Mouse (Mus musculus) T-helper 2 cell (primary cell): ENCODE measurements around the gene Mex3b.

Experiments
- in situ Hi-C: fragments of 300-600 bp; cut with MboI, MseI; formaldehyde crosslinking; loops from one replicate; pipeline ENCODE4 v1.15.1; 2025; ENCODE audit warnings: high pct_unique_total_duplicates

Gene Mex3b

DNA sequence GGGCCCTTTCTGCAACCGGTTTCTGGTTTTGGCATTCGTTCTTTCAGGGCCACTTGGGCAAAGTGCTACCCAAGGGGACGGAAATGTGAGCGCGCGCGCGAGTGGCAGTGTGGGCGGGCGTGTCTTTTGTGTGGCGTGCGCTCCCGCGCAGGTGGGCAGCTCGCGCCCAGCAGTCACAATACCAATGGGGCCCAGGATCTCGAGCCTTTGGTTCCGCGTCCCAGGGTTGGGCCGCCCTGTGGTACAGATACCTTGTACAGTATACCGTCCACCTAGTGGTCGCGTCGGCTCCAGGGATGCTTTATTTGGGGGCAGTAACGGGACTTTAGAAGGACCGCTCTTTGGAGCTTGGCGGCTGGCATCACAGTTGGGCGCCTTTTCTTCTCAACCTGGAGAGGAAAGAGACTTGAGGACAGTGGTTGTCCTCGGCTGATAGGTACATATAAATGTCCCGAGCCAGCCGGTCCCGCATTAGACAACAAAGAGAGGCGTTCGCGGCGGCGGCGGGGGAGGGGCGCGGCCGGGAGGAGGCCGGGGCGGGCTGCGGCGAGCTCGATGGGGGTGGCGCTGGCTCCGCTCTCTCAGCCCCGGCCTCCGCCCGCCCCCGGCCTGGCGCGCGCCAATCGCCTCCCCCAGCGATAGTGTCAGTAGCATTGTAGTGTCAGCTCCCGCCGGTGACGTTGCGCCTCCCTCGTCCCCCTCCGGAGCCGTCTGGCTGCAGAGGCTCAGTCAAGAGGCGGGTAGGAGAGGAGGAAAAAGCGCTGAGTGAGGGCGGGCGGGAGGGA lies 455 bp upstream of the Mex3b start:
- in situ Hi-C loops, result loop anchor here (5.0 kb wide), 1 partner anchor 791 kb away; no protein-coding TSS in a partner anchor

GRCm38 (mm10) chr7:82868309-82869230 lies 1.4 kb downstream of the Mex3b start:
- in situ Hi-C loops, result loop anchor here (5.0 kb wide), 1 partner anchor 789 kb away; no protein-coding TSS in a partner anchor

DNA sequence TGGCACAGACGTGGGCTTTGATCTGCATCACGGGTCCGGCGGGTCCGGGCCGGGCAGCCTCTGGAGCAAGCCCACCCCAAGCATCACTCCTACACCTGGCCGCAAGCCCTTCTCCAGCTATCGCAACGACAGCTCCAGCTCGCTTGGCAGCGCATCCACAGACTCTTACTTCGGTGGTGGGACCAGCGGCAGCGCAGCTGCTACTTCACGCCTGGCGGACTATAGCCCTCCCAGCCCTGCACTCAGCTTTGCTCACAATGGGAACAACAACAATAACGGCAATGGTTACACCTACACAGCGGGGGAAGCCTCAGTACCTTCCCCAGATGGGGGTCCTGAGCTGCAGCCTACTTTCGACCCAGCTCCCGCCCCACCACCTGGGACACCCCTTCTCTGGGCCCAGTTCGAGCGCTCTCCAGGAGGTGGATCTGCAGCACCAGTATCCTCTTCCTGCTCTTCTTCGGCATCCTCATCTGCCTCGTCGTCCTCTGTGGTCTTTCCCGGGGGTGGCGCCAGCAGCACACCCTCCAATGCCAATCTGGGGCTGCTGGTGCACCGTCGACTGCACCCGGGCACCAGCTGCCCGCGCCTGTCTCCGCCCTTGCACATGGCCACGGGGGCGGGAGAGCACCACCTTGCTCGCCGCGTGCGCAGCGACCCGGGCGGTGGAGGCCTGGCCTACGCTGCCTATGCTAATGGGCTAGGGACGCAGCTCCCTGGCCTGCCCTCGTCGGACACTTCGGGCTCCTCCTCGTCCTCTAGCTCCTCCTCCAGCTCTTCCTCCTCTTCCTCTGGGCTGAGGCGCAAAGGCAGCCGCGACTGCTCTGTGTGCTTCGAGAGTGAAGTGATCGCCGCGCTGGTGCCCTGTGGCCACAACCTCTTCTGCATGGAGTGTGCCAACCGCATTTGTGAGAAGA lies 2.4 kb downstream of the Mex3b start:
- in situ Hi-C loops, result loop anchor here (5.0 kb wide), 1 partner anchor 788 kb away; no protein-coding TSS in a partner anchor

GRCm38 (mm10) chr7:82870148-82870513 lies 3.0 kb downstream of the Mex3b start:
- in situ Hi-C loops, result no loop called here

DNA sequence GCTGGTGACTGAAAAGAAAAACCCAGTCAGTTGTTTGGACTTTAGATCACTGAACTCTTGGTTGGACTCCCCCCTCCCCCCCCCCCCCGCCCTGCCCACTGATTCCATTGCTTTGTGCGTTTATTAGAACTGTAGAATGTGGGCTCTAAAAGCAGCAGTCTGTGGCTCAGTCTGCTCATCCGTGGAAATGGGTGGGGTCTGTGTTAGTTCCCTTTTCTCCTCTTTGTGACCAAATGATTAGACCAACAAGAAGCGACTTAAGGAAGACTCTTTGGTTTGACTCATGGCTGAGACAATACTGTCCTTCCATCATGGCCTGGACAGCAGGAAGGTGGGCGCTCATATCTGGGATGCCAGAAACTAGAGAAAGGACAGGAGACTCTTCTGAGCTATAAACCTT lies 9.4 kb downstream of the Mex3b start:
- in situ Hi-C loops, result no loop called here

DNA sequence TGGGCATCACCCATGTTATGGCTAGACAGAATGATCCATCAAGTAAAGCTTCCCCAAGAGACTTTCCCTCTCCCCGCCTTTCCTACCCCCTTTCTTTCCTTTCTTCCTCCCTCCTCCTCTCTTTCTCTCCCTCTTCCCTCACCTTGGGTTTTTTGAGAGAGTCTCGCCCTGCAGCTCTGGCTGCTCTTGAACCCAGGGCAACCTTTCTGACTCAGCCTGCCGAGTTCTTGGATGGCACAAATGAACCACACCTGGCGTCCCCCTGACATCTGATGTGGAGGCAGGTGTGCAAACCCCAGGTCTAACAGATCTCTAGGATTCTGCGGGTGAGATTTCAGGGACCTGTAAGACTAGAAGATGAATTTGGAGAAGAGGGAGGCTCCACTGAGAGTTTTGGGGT lies 12.9 kb downstream of the Mex3b start:
- in situ Hi-C loops, result no loop called here

GRCm38 (mm10) chr7:82880700-82881099 lies 13.6 kb downstream of the Mex3b start:
- in situ Hi-C loops, result no loop called here

DNA sequence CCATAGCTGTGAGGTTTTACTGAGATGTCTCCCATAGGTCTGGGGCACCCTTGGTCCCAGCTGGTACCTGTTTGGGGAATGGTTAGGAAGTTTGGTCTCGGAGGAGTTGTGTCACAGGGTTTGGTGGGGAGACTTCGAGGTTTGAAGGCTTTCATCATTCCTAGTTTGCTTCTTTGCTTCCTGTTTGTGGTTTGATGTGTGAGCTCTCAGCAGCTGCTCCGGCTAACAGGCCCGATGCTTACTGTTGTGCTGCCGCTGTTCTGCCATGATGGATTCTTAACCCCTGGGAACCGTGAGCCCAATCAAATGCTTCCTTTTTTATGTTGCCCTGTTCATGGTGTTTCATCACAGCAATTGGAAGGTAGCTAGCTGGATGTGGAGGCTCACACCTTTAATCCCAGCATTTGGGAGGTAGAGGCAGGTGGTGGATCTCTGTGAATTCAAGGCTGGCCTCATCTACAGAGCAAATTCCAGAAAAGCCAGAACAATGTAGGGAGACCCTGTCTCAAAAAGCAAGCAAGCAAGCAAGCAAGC lies 23.3 kb downstream of the Mex3b start:
- in situ Hi-C loops, result no loop called here

DNA sequence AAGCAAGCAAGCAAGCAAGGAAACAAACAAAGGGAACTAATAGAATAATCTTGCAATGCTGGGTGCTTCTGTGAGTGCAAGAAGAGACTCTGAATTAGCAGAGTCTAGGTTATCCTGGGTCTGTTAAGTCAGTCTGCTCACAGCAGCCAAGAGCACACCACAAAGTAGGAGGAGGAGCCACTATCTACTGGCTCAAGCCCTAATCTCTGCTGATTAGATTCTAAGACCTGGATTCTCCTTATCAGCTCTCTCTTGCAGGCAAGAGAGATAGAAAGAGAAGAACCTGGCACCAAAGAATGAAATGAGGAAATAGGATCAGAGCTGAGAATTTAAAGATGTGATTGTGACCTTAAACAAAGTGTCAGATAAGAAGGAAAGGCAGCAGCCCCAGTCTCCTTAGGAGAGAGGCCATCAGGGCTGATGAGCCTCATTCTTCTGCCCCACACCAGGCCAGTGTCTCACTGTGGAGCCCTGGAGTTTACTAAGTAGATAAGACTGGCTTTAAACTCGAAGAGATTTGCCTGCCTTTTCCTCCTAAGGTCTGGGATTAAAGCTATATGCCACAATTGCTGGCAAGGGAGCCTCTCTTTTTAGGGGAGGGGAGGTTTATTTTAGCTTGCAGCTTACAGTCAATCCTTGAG lies 23.9 kb downstream of the Mex3b start:
- in situ Hi-C loops, result no loop called here

- in situ Hi-C loops, result no loop called here
Measured at GRCm38 (mm10) chr7:82894366-82894765, 27.2 kb downstream of the Mex3b start.

- in situ Hi-C loops, result no loop called here
Measured at GRCm38 (mm10) chr7:82895606-82896005, 28.5 kb downstream of the Mex3b start.

DNA sequence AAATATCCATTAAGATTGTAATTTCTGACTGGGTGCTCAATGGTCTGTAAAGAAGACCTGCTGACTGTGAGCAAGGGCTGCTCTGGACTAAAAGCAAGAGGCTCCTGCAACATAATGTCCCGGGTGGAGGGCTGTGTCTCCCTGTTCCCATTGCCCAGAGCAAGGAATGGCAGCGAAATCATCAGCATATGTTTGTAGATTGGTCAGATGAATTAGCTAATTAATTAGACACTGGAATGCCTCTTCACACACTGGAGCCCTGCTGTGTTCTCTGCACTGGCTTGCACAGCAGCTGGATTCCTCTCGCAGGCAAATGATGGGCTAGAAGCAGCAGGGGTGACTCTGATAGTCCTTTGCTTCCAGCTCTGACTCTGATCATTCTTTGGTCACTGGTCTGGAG lies 29.6 kb downstream of the Mex3b start:
- in situ Hi-C loops, result no loop called here

- in situ Hi-C loops, result no loop called here
Measured at GRCm38 (mm10) chr7:82899459-82900297, 32.5 kb downstream of the Mex3b start.

- in situ Hi-C loops, result no loop called here
Measured at GRCm38 (mm10) chr7:82903006-82903405, 35.9 kb downstream of the Mex3b start.

DNA sequence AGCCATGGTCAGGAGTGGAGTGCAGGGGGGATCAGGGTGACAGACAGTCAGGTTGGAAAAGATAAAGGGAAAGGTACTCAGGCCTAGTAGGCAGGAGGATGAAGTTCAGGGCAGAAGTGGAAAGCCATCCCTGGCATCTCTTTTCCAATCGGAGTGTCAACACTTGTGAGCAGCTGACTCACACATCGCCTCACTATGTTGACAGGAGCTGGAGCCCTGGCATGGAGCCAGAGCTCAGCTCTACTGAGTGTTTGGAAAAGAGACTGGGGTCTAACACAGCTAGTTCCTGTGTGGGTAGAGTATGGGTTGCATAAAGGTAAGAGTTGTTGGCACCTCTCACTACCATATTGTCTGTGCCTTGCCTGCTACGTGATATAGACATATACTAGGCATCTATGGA lies 38.4 kb downstream of the Mex3b start:
- in situ Hi-C loops, result no loop called here

DNA sequence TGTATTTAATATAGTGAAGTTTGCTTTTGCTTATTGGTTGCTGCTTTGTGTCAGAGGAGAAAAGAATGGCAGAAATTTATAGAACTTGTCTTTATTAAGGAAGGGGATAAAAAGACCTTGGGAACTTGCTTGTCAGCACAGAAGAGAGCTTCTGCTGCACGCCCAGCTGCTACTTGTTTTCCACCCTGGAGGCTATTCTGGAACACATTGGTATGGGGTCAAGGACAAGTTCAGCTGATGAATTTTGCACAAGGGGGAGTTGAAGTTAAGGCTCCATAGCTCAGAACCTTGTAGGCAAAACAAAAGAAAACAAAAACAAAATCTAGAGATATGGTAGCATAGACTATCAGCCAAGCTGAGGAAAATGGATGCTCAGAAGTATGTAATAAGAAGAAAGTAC lies 39.9 kb downstream of the Mex3b start:
- in situ Hi-C loops, result no loop called here

- in situ Hi-C loops, result no loop called here
Measured at GRCm38 (mm10) chr7:82910536-82911384, 43.6 kb downstream of the Mex3b start.

GRCm38 (mm10) chr7:82911501-82911900 lies 44.4 kb downstream of the Mex3b start:
- in situ Hi-C loops, result no loop called here

DNA sequence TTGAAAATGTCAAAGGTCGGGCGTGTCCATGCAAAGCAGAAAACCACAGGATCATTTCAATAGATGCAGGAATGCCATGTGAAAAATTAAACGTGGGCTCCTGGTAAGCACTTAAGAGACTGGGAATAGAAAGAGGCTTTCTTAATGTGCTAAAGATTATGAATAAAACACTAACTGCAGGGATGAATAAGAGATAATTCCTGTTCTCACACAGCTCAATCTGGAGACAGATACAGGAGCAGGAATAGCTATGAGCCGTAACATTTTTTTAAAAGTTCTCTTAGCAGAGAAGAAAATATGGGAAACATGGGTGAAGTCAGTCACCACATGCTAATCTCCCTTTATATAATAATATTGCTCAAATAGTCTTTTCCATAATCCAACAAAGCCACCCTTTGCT lies 47.2 kb downstream of the Mex3b start:
- in situ Hi-C loops, result no loop called here
